Mouse (Mus musculus): ENCODE results near the gene Hs6st1. TPM values are rescaled to one million over a fixed set of nuclear protein-coding genes. Genes with fewer than 3 reads are reported as not detected.

The Hs6st1 gene
- polyA plus RNA-seq, 1 experiment, result 56.5 TPM

- Histone ChIP-seq H3K4me3 (ENCODE audit: extremely low read depth, insufficient read depth, insufficient read length) (no peak overlapping the region), H3K27ac (ENCODE audit: insufficient read depth, low read length) (peak overlapping the region; percentile 7; the same call in 1 of the 2 replicates), H3K4me1 (ENCODE audit: control insufficient read depth, insufficient read depth, insufficient read length) (peaks cover 33% of the 10 kb centered on the region), H3K27me3 (ENCODE audit: control insufficient read depth, insufficient read depth, low read length) (no peaks in the 10 kb centered on the region), H3K36me3 (ENCODE audit: control insufficient read depth, insufficient read depth, low read length) (no peaks in the 10 kb centered on the region)
- WGBS, result 11% methylated on average over 4 of the region's 4 CpGs
- DNase-seq (ENCODE audit: low read depth in 1 of 2, low spot score in 2 of 2), result peak in 1 of 2 experiments; percentile 18
- no peak for TF ChIP-seq CTCF (IDR thresholded peaks at IDR 0.05; ENCODE audit: extremely low read depth, insufficient read depth, insufficient read length, insufficient replicate concordance)
- TF ChIP-seq POLR2A (IDR thresholded peaks at IDR 0.05; ENCODE audit: low read depth, low read length), result no peak
Measured at GRCm38 (mm10) chr1:36131154-36131553, 63.0 kb downstream of the Hs6st1 start.

- H3K4me1 ChIP-seq (ENCODE audit: control insufficient read depth, insufficient read depth, insufficient read length), result peaks cover 33% of the 10 kb centered on the region
- H3K27me3 ChIP-seq (ENCODE audit: control insufficient read depth, insufficient read depth, low read length), result no peaks in the 10 kb centered on the region
- no peak overlapping the region for H3K4me3 ChIP-seq (ENCODE audit: extremely low read depth, insufficient read depth, insufficient read length)
- no peaks in the 10 kb centered on the region for H3K36me3 ChIP-seq (ENCODE audit: control insufficient read depth, insufficient read depth, low read length)
- TF ChIP-seq CTCF (IDR thresholded peaks at IDR 0.05; ENCODE audit: extremely low read depth, insufficient read depth, insufficient read length, insufficient replicate concordance), result no peak
- no peak for TF ChIP-seq POLR2A (IDR thresholded peaks at IDR 0.05; ENCODE audit: low read depth, low read length)
- peak overlapping the region; percentile 27; the same call in 1 of the 2 replicates for H3K27ac ChIP-seq (ENCODE audit: insufficient read depth, low read length)
- 64% methylated on average over 8 of the region's 8 CpGs for WGBS
- no peak for DNase-seq (ENCODE audit: low read depth in 1 of 2, low spot score in 2 of 2)
Measured at GRCm38 (mm10) chr1:36131766-36132165, 63.6 kb downstream of the Hs6st1 start.

- Histone ChIP-seq H3K4me1 (ENCODE audit: control insufficient read depth, insufficient read depth, insufficient read length) (peaks cover 33% of the 10 kb centered on the region), H3K27me3 (ENCODE audit: control insufficient read depth, insufficient read depth, low read length) (no peaks in the 10 kb centered on the region), H3K4me3 (ENCODE audit: extremely low read depth, insufficient read depth, insufficient read length) (peak overlapping the region; percentile 12), H3K36me3 (ENCODE audit: control insufficient read depth, insufficient read depth, low read length) (no peaks in the 10 kb centered on the region), H3K27ac (ENCODE audit: insufficient read depth, low read length) (peak overlapping the region; percentile 27; the same call in 1 of the 2 replicates)
- no peak for DNase-seq (ENCODE audit: low read depth in 1 of 2, low spot score in 2 of 2)
- TF ChIP-seq POLR2A (IDR thresholded peaks at IDR 0.05; ENCODE audit: low read depth, low read length), result no peak
- no peak for TF ChIP-seq CTCF (IDR thresholded peaks at IDR 0.05; ENCODE audit: extremely low read depth, insufficient read depth, insufficient read length, insufficient replicate concordance)
- WGBS, result 51% methylated on average over 4 of the region's 4 CpGs
Measured at GRCm38 (mm10) chr1:36132211-36132610, 64.0 kb downstream of the Hs6st1 start.

- TF ChIP-seq POLR2A (IDR thresholded peaks at IDR 0.05; ENCODE audit: low read depth, low read length) (no peak), CTCF (IDR thresholded peaks at IDR 0.05; ENCODE audit: extremely low read depth, insufficient read depth, insufficient read length, insufficient replicate concordance) (no peak)
- Histone ChIP-seq H3K36me3 (ENCODE audit: control insufficient read depth, insufficient read depth, low read length) (no peaks in the 10 kb centered on the region), H3K4me3 (ENCODE audit: extremely low read depth, insufficient read depth, insufficient read length) (no peak overlapping the region), H3K4me1 (ENCODE audit: control insufficient read depth, insufficient read depth, insufficient read length) (peaks cover 33% of the 10 kb centered on the region), H3K27me3 (ENCODE audit: control insufficient read depth, insufficient read depth, low read length) (no peaks in the 10 kb centered on the region), H3K27ac (ENCODE audit: insufficient read depth, low read length) (peak overlapping the region; percentile 41)
- peak in 1 of 2 experiments; percentile 42 for DNase-seq (ENCODE audit: low read depth in 1 of 2, low spot score in 2 of 2)
- WGBS, result 7% methylated on average over 8 of the region's 8 CpGs
Measured at GRCm38 (mm10) chr1:36133041-36133440, 64.8 kb downstream of the Hs6st1 start.

GRCm38 (mm10) chr1:36133647-36134046 lies 65.4 kb downstream of the Hs6st1 start:
- no peak overlapping the region for H3K4me3 ChIP-seq (ENCODE audit: extremely low read depth, insufficient read depth, insufficient read length)
- H3K27me3 ChIP-seq (ENCODE audit: control insufficient read depth, insufficient read depth, low read length), result no peaks in the 10 kb centered on the region
- TF ChIP-seq CTCF (IDR thresholded peaks at IDR 0.05; ENCODE audit: extremely low read depth, insufficient read depth, insufficient read length, insufficient replicate concordance), result no peak
- TF ChIP-seq POLR2A (IDR thresholded peaks at IDR 0.05; ENCODE audit: low read depth, low read length), result no peak
- no peaks in the 10 kb centered on the region for H3K36me3 ChIP-seq (ENCODE audit: control insufficient read depth, insufficient read depth, low read length)
- DNase-seq (ENCODE audit: low read depth in 1 of 2, low spot score in 2 of 2), result no peak
- WGBS, result 24% methylated on average over 3 of the region's 3 CpGs
- H3K4me1 ChIP-seq (ENCODE audit: control insufficient read depth, insufficient read depth, insufficient read length), result peaks cover 29% of the 10 kb centered on the region
- H3K27ac ChIP-seq (ENCODE audit: insufficient read depth, low read length), result peak overlapping the region; percentile 41; the same call in 1 of the 2 replicates

- 2% methylated on average over 3 of the region's 3 CpGs for WGBS
- H3K4me1 ChIP-seq (ENCODE audit: control insufficient read depth, insufficient read depth, insufficient read length), result peaks cover 23% of the 10 kb centered on the region
- DNase-seq (ENCODE audit: low read depth in 1 of 2, low spot score in 2 of 2), result peak; percentile 50 to 78
- peak; percentile 79; the same call in 1 of the 2 replicates for TF ChIP-seq CTCF (IDR thresholded peaks at IDR 0.05; ENCODE audit: extremely low read depth, insufficient read depth, insufficient read length, insufficient replicate concordance)
- no peak for TF ChIP-seq POLR2A (IDR thresholded peaks at IDR 0.05; ENCODE audit: low read depth, low read length)
- no peaks in the 10 kb centered on the region for H3K36me3 ChIP-seq (ENCODE audit: control insufficient read depth, insufficient read depth, low read length)
- no peak overlapping the region for H3K27ac ChIP-seq (ENCODE audit: insufficient read depth, low read length)
- H3K4me3 ChIP-seq (ENCODE audit: extremely low read depth, insufficient read depth, insufficient read length), result no peak overlapping the region
- no peaks in the 10 kb centered on the region for H3K27me3 ChIP-seq (ENCODE audit: control insufficient read depth, insufficient read depth, low read length)
Measured at GRCm38 (mm10) chr1:36134584-36134983, 66.4 kb downstream of the Hs6st1 start.

- TF ChIP-seq CTCF (IDR thresholded peaks at IDR 0.05; ENCODE audit: extremely low read depth, insufficient read depth, insufficient read length, insufficient replicate concordance) (no peak), POLR2A (IDR thresholded peaks at IDR 0.05; ENCODE audit: low read depth, low read length) (no peak)
- Histone ChIP-seq H3K36me3 (ENCODE audit: control insufficient read depth, insufficient read depth, low read length) (peaks cover 15% of the 10 kb centered on the region), H3K27ac (ENCODE audit: insufficient read depth, low read length) (no peak overlapping the region), H3K4me3 (ENCODE audit: extremely low read depth, insufficient read depth, insufficient read length) (no peak overlapping the region), H3K4me1 (ENCODE audit: control insufficient read depth, insufficient read depth, insufficient read length) (no peaks in the 10 kb centered on the region), H3K27me3 (ENCODE audit: control insufficient read depth, insufficient read depth, low read length) (no peaks in the 10 kb centered on the region)
- no peak for DNase-seq (ENCODE audit: low read depth in 1 of 2, low spot score in 2 of 2)
- 93% methylated on average over 15 of the region's 15 CpGs for WGBS
Measured at GRCm38 (mm10) chr1:36140311-36140710, 72.1 kb downstream of the Hs6st1 start.

Data from spleen, adult 2 months (tissue).